Mouse (Mus musculus): ENCODE measurements around the gene Ccdc28b. TPM values are rescaled to one million over a fixed set of nuclear protein-coding genes. Genes with fewer than 3 reads are reported as not detected.

Ccdc28b gene
- polyA plus RNA-seq, 1 experiment: 13.6 TPM

DNA sequence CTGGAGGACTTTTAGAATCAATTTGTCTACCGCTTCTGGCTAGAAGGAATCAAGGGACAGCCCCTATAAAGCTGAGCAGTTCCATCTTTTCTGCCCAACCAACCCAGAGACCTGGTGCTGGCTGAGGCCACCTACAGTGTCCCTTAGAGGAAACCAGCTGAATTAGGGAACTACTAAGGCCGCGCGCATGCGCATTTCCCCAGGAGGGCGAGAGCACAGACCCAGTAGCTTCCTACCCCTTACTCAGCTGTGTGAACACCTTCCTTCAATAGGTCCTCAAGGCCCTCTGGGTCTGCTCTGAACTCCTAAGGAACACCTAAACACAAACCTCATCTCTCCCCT is 1.3 kb upstream of the Ccdc28b start:
- peaks cover 2% of the 10 kb centered on the region for H3K4me1 ChIP-seq (ENCODE audit: control insufficient read depth, insufficient read depth, low read length)
- no peak overlapping the region for H3K4me3 ChIP-seq (ENCODE audit: insufficient read depth, low read length)
- peak overlapping the region; percentile 41 for H3K27ac ChIP-seq (ENCODE audit: insufficient read depth, low read length)
- TF ChIP-seq CTCF (IDR thresholded peaks at IDR 0.05; ENCODE audit: borderline replicate concordance, insufficient read depth, low read length) (no peak), POLR2A (IDR thresholded peaks at IDR 0.05; ENCODE audit: low read depth, low read length) (0 out of 2 replicates have a peak, but pooled peaks have one; percentile 29)

DNA sequence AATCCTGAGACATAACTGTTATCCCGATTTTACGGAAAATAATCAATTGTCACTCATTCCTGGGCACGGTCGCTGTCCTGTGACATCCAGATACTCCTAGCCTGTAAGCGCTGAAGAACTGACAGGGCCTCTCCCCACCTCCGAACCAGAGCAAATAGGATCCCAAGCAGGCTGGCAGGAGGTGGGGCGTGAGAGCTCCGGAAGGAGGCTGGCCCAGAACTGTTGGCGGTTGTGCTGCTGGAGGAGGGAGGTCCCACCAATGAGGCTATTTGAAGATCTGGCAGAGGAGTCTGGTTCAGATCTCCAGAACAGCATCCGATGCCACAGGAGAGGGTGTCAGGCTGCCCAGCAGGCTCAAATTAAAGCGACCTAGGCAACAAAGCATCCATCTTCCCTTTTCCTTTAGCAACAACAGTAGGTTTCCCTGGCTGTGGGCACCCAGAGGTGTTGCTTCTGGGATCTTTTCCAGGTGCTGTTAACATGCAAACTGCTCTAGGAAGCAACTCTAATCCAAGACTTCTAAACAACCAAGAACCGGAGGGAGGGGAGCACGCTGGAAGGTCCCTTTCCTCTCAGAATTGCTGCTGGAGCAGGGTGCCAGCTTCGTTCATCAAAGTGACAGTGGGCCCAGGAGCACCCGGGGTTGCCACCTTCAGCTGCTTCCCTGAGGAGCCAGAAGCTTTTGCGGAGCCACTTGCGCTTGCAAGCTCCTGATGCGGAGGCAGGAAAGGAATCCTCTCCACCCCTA is 708 bp upstream of the Ccdc28b start:
- TF ChIP-seq CTCF (IDR thresholded peaks at IDR 0.05; ENCODE audit: borderline replicate concordance, insufficient read depth, low read length) (no peak), POLR2A (IDR thresholded peaks at IDR 0.05; ENCODE audit: low read depth, low read length) (peak; percentile 78)
- H3K4me1 ChIP-seq (ENCODE audit: control insufficient read depth, insufficient read depth, low read length): peaks cover 2% of the 10 kb centered on the region
- H3K4me3 ChIP-seq (ENCODE audit: insufficient read depth, low read length): peak overlapping the region; percentile 63
- peak overlapping the region; percentile 76 for H3K27ac ChIP-seq (ENCODE audit: insufficient read depth, low read length)

GRCm38 (mm10) chr4:129622803-129623535 is 778 bp downstream of the Ccdc28b start:
- Histone ChIP-seq H3K4me1 (ENCODE audit: control insufficient read depth, insufficient read depth, low read length) (peaks cover 2% of the 10 kb centered on the region), H3K4me3 (ENCODE audit: insufficient read depth, low read length) (peak overlapping the region; percentile 63), H3K27ac (ENCODE audit: insufficient read depth, low read length) (no peak overlapping the region)
- TF ChIP-seq CTCF (IDR thresholded peaks at IDR 0.05; ENCODE audit: borderline replicate concordance, insufficient read depth, low read length) (no peak), POLR2A (IDR thresholded peaks at IDR 0.05; ENCODE audit: low read depth, low read length) (no peak)

- TF ChIP-seq POLR2A (IDR thresholded peaks at IDR 0.05; ENCODE audit: low read depth, low read length): no peak
- no peak for TF ChIP-seq CTCF (IDR thresholded peaks at IDR 0.05; ENCODE audit: borderline replicate concordance, insufficient read depth, low read length)
- Histone ChIP-seq H3K4me3 (ENCODE audit: insufficient read depth, low read length) (no peak overlapping the region), H3K4me1 (ENCODE audit: control insufficient read depth, insufficient read depth, low read length) (peaks cover 2% of the 10 kb centered on the region), H3K27ac (ENCODE audit: insufficient read depth, low read length) (no peak overlapping the region)
These were observed 1.5 kb downstream of the Ccdc28b start for GRCm38 (mm10) chr4:129622120-129622802.

GRCm38 (mm10) chr4:129621283-129621841 is 2.4 kb downstream of the Ccdc28b start:
- Histone ChIP-seq H3K4me3 (ENCODE audit: insufficient read depth, low read length) (no peak overlapping the region), H3K4me1 (ENCODE audit: control insufficient read depth, insufficient read depth, low read length) (peaks cover 2% of the 10 kb centered on the region), H3K27ac (ENCODE audit: insufficient read depth, low read length) (no peak overlapping the region)
- no peak for TF ChIP-seq POLR2A (IDR thresholded peaks at IDR 0.05; ENCODE audit: low read depth, low read length)
- no peak for TF ChIP-seq CTCF (IDR thresholded peaks at IDR 0.05; ENCODE audit: borderline replicate concordance, insufficient read depth, low read length)

DNA sequence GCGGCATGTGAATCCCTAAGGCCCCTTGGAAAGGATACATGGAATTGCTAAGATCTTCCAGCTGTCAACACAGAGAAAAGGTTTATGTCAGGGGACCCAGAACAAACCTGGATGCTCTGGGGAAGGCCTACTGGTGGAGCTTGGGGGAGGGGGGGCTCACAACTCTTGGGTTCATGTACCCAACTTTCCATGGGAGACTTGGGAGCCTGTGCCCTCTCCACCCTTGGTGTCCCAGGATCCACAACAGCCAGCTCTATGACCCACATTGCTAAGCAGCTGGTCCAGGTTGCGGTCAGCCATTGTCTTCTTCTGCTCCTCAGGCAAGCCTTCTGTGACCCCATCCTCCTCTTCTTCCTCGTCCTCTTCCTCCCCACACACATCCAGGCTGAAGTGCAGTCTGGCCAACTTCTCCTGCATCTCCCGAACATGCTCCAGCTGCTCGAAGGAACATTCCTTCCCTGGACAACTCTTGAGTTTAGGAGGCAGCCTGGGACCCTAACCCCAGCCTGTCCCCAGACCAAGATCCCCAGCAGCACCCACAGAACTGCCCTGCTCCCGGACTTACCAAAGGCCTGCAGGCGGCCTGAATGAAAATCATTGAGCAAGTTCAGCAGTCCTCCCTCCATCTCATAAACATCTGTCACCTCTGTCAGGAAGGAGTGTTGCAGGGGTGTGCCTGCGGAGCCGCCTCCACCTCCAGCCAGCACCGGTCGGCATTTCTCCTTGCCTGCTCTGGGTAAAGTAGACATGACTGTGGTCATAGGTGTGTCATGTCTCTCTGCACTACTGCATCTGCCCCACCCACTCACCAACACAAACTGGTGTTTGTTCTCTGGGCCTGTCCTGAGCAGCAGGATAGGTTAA is 3.1 kb downstream of the Ccdc28b start:
- TF ChIP-seq CTCF (IDR thresholded peaks at IDR 0.05; ENCODE audit: borderline replicate concordance, insufficient read depth, low read length) (no peak), POLR2A (IDR thresholded peaks at IDR 0.05; ENCODE audit: low read depth, low read length) (no peak)
- Histone ChIP-seq H3K27ac (ENCODE audit: insufficient read depth, low read length) (no peak overlapping the region), H3K4me1 (ENCODE audit: control insufficient read depth, insufficient read depth, low read length) (peaks cover 2% of the 10 kb centered on the region)

DNA sequence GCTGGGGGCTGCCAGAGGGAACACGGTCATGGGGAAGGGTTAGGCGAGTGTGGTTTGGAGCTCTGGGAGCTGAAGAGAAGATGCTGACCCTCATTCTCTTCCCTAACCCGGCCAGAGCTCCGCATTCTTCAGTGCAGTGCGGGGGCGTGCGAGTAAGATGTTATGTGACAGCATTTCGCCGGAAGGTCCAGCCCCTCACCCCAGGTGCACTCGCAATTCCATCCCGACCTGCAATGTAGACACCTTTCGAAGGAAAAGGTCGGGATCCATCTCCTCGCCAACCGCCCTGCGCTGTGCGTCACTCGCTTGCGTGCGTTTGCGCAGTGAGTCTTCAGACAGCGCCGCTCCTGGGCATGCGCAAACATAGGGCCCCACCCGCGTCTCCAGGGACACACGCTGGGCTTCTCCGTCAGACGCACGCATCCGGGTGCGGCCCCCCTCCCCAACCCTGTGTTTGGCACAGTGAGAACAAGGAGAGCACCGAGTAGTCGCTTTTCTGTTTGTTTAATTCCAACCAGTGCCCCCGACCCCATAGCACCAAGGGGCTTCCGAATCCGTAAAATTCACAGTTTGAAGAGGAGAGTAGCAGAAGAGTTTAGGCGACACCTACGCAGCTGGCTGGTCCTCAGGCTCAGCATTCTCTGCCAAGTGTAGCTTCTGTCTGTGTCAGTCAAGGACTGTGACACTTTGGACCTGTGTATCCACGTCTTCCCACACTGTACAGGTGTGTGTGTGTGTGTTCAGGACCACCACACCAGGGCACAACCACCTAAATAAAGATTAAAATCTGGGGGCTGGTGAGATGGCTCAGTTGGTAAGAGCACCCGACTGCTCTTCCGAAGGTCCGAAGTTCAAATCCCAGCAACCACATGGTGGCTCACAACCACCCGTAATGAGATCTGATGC is 4.7 kb downstream of the Ccdc28b start, which contains the start of gene Iqcc:
Gene Iqcc (minus strand): TSS at position 314 of the 906 bp plus-strand sequence.
- Histone ChIP-seq H3K27ac (ENCODE audit: insufficient read depth, low read length) (peak within 1 kb of the TSS; percentile 19), H3K4me3 (ENCODE audit: insufficient read depth, low read length) (peak within 1 kb of the TSS; percentile 60), H3K4me1 (ENCODE audit: control insufficient read depth, insufficient read depth, low read length) (peaks cover 2% of the 10 kb centered on the region; the same call in 1 of the 2 replicates)
- TF ChIP-seq CTCF (IDR thresholded peaks at IDR 0.05; ENCODE audit: borderline replicate concordance, insufficient read depth, low read length): no peak
- TF ChIP-seq POLR2A (IDR thresholded peaks at IDR 0.05; ENCODE audit: low read depth, low read length): peak; percentile 99

More for the DNA sequence above, 3.1 kb downstream of the Ccdc28b start:
- no peak overlapping the region for H3K4me3 ChIP-seq (ENCODE audit: insufficient read depth, low read length)

DNA sequence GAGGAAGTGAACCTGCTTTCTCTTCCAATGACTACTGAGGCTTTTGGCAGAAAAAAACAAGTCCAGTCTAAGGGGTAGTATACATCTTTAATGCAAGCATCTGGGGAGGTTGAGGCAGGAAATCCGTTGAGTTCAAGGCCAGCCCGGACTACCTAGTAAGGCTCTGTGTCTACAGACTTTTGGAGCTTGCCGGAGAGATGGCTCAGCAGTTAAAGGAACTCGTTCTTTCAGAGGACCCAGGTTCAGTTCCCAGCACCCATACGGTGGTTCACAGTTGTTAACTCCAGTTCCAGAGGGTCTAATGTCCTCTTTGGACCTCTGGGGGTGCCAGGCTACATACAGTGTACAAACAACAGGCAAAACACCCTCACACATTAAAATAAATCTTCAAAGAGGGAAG is 5.7 kb downstream of the Ccdc28b start:
- H3K4me3 ChIP-seq (ENCODE audit: insufficient read depth, low read length): peak overlapping the region; percentile 60
- TF ChIP-seq POLR2A (IDR thresholded peaks at IDR 0.05; ENCODE audit: low read depth, low read length): no peak
- TF ChIP-seq CTCF (IDR thresholded peaks at IDR 0.05; ENCODE audit: borderline replicate concordance, insufficient read depth, low read length): no peak
- H3K27ac ChIP-seq (ENCODE audit: insufficient read depth, low read length): no peak overlapping the region
- H3K4me1 ChIP-seq (ENCODE audit: control insufficient read depth, insufficient read depth, low read length): peaks cover 1% of the 10 kb centered on the region; the same call in 1 of the 2 replicates
